Mouse (Mus musculus) spleen, postnatal 14 days (tissue): ENCODE data around the gene Ticam1.

ENCODE experiments used
- DNase-seq, 2 experiments: peaks; one replicate each; pipeline ENCODE4 v3.0.0; 2021 to 2022; ENCODE audit warnings: low spot score in 2 of 2

Ticam1 gene

GRCm38 (mm10) chr17:56276643-56277566 is at the start of gene Ticam1:
Ticam1 (minus strand) TSS chr17:56276786.
- peak; percentile 61 to 69 for DNase-seq

DNA sequence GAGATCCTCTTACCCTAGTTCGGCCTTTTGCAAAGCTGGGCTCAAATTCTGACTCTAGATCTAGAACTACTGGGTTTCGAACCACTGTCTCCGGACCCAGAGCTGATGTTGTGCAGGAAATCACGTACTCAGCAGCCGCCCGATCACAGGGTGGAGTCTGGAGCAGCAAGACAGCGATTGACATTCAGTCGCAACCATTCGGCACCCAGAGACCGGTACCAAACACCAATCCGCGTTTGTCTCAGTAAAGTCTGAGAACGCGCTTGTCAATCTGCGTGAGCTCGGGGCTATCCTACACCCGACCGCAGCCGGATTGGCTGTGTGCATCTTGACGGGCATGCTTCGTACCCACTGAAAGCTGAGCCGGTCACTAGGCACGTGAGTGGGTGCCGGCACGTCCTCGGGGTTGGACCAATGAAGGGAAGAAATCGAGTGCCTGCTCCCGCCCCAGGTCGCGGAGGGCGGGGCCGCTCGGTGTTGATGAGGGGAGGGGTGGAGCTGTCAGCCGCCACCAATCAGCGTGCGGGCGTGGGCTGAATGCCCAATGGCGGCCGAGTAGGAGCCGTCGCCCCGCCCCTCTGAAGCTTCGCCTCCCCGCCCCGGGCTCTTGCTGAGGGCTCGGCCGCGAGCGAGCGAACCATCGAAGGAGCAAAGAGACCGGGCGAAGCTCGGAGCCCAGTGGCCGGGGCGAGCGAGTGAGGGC is 49.0 kb upstream of the Ticam1 start, which contains the start of gene Kdm4b:
Gene Kdm4b, plus strand, starts transcription at position 613 of the 703 bp plus-strand sequence.
- DNase-seq: peak; percentile 97

DNA sequence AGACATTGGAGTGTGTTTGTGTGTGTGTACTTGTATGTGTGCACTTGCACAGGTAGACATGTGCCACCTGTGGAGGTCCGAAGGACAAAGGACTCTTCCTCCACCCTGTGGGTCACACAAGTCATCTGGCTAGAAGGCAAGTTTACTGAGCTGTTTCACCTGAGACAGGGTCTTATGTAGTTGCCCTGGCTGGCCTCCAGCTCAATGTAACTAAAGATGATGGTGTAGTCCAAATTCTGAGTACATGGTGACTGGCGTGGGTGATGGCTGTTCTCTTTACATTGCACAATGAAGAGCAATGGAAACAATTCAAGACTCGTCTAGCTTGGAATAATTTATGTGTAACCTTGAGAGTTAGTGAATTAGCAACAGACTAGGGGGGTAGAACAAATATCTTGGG is 47.8 kb upstream of the Ticam1 start:
- DNase-seq: no peak

DNA sequence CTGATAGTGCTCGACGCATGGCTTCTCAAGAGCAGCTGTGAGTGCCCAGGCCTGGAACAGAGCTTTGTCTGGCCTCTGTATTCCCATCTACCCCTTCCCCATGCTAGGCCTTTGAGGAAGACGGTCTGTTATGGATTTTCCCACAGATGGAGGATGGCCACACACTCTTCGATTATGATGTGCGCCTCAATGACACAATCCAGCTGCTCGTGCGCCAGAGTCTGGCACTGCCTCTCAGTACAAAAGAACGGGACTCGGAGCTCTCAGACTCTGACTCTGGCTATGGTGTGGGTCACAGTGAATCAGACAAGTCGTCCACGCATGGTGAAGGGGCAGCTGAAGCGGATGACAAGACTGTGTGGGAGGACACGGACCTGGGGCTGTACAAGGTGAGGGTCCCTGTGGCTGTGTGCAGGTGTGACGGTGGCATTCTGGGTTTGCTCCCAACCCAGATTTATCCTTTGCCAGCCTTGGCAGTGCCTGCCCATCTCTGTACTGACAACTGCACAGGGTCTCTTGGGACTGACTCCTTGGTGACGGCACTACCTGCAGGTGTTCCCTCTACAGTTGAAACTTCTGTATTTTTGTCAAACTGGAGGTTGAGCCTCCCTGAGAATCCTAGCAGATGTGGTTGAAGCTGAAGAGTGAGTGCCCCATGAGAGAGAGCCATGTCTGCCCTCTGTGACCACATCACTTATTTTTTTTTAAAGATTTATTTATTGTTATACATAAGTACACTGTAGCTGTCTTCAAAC is 32.8 kb upstream of the Ticam1 start:
- no peak for DNase-seq

GRCm38 (mm10) chr17:56308088-56308487 is 31.5 kb upstream of the Ticam1 start:
- DNase-seq: no peak

DNA sequence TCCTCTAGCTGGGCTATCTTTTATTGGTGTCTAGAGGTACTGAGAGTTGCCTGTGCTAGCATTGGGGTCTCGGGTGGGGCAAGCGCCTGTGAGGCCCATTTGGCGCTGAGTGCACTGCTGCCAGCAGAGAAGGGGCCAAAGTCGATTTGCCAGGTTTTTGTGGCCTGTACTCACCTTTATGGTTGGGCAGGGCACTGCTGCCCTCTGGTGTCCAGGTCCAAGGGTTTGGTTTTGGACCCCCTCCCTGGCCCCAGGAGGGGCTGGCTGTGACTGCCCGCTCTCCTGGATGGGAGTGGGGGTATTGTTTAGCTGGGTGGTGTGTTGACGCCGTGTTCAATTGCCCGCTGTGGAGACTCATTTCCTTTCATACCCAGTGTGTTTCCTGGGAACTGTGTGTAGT is 29.2 kb upstream of the Ticam1 start:
- DNase-seq: peak in 1 of 2 experiments; percentile 33

- no peak for DNase-seq
Observed at GRCm38 (mm10) chr17:56305156-56305555, 28.6 kb upstream of the Ticam1 start.

DNA sequence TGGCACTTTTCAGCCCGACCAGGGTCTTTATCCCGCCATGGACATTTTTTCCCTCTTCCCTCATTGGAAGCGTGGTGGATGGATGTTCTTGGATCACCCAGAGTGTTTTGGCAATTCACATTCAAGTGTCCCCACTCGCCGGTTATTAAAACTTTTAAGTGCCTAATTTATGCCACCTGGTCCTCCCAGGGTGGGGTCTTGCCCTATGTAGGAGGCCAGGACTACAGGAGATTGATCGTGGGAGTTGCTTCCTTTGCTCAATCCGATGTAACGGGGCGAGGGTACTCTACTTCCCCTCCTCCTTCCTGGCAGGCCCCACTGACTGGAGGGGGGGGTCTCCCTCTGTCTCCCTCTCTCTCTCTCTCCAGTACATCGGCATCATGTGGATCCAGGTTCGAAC is 28.1 kb upstream of the Ticam1 start:
- no peak for DNase-seq

- DNase-seq: peak; percentile 96
Observed at GRCm38 (mm10) chr17:56303847-56304586, 27.4 kb upstream of the Ticam1 start.

DNA sequence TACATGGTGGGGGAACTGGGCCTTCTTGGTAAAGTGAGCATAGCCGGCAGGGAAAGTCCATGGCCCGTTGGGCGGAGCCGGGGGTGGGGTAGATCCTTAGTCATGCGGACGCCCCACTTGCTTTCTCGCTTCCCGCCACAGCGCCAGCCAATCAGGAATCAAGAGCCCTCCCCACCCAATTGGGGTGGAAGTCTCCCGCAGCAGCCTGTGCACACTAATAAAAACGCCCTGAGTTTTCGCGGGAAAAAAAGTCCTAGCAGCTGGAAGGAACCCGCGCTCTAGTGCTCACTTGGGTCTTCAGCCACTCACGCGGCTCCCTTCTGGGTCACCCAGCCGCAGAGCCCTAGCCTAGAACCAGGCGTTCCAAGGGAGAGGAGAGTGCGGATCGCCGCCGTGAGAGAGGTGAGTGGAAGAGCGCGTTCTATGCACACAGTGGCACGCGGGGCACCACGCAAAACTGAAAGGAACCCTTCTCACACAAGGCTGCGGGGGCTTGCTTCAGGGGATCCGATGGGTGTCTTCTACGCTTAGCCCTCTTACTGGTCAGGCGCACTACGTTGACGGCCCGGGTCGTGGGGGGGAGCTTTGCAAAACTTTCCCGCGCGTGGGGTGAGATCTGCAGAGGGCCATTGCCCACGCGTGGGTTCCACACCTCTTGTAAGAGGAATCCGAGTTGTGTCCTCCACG is 26.7 kb upstream of the Ticam1 start, which contains the start of gene Uhrf1:
Gene Uhrf1, plus strand, starts transcription at position 162 of the 687 bp plus-strand sequence.
- peak; percentile 72 to 75 for DNase-seq

DNA sequence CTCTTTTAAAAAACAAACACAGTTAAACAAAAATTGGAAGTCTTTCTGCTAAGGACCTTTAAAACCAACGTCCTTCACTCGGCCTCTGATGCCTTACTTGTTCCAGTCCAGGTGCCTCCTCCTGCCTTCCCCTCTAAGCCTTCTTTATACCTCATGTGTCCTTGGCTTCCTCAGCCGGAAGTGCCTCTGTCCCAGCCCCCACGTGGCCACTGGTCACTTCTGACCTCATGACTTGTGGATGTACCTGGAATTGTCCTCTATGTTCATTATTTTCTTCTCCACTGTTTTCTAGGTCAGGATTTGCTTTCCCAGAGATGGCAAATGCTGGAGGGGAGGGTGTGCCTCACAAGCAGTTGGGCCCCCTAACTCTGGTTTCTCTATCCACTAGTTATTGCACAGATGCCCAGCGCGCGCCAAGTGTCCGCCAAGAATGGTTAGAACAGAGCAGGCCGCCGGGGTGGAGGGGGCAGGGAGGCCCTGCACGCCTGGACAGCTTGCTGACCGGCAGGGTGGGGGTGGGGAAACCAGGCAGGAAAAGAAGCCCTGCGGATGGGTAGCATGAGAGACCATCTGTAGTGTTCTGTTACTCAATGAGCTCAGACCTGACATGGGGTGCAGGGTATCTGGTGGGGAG is 25.9 kb upstream of the Ticam1 start:
- DNase-seq: no peak

- no peak for DNase-seq
Observed at GRCm38 (mm10) chr17:56300186-56300585, 23.6 kb upstream of the Ticam1 start, which contains the start of gene Arrdc5. Arrdc5 (minus strand) TSS chr17:56300286.

- no peak for DNase-seq
Observed at GRCm38 (mm10) chr17:56298238-56298637, 21.7 kb upstream of the Ticam1 start.

- DNase-seq: no peak
Observed at GRCm38 (mm10) chr17:56296201-56296600, 19.6 kb upstream of the Ticam1 start.

DNA sequence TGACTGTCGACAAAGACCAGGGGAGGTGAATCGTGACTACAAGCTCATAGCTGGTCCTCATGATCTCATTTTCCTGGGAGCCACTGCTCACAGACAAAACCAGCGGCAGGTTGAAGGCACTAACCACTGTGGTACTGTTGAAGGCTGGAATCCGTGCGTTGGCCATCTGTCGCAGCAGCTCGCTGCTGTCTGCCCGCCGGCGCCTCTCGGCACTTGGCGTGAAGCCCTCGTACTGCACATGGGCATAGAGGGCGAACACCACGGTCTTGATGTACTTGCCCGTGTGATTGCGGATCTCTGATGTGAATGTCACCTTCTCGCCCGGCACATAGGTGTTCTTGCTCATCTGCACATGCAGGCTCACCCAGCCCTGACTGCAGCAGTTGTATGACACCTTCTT is 17.7 kb upstream of the Ticam1 start:
- no peak for DNase-seq

DNA sequence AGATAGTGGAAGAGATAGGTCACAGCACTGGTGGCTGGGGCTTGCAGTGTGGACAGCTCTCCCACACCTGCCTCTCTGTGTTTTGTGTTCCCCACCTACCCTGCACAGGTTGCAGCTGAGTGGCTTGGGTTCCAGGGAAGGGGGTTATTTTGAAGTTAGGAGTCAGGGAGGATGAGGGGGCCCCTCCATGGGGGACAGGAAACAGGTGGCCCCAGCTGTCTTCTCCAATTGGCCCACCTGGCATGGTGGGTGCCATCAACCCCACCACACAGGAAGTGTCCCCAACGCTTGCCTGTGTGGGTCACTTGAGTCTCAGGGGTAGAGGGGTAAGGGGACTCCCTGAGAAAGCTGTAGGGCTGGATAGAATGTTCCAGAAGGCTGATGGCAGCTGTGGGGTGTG is 16.7 kb upstream of the Ticam1 start:
- DNase-seq: no peak

GRCm38 (mm10) chr17:56292531-56293222 is 16.1 kb upstream of the Ticam1 start, which contains the start of gene Plin3:
Plin3 (minus strand) TSS chr17:56292873.
- DNase-seq: no peak

GRCm38 (mm10) chr17:56291826-56292475 is 15.4 kb upstream of the Ticam1 start:
- DNase-seq: no peak

DNA sequence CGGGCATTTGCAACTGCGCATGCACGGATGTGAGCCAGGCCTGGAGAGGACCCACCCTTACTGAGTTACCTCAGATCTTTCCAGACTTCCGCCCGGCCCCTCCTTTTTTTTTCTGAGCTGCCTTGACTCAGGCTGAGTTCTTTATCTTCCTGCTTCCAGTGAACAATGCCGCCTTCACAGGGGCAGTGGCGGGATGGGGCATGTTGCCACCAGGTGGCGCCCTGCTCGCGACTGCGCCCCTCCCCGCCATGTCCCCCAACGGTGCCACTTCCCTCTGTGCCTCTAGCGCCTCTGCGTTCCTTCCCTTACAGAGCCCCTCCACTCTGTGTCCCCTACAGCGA is 14.6 kb upstream of the Ticam1 start:
- DNase-seq: peak; percentile 73 to 85
